Mouse (Mus musculus): ENCODE measurements at regions not wholly inside any gene's neighbourhood (a gene's known extent, or its start where the extent isn't known, plus 50 kb on each side); places are given as distances from the start of the nearest gene placed in this dataset.
A peak's percentile ranks its signal among the peaks of the same experiment; 100 is the strongest.

GRCm38 (mm10) chr10:53482919-53483318 lies 103.2 kb upstream of the Cep85l start:
- no peak overlapping the region for H3K4me3 ChIP-seq
- H3K36me3 ChIP-seq, result no peaks in the 10 kb centered on the region
- ATAC-seq (ENCODE audit: low FRiP score), result no peak
- no peaks in the 10 kb centered on the region for H3K27me3 ChIP-seq
- H3K9ac ChIP-seq, result no peak overlapping the region
- no peak overlapping the region for H3K27ac ChIP-seq
- H3K4me1 ChIP-seq (replicated peaks), result no peaks in the 10 kb centered on the region
- 86% methylated on average over 3 of the region's 3 CpGs for WGBS
- no peak overlapping the region for H3K4me2 ChIP-seq
- H3K9me3 ChIP-seq, result peaks cover 8% of the 10 kb centered on the region; the same call in 1 of the 2 replicates

- no peak overlapping the region for H3K4me2 ChIP-seq
- no peaks in the 10 kb centered on the region for H3K4me1 ChIP-seq (replicated peaks)
- no peaks in the 10 kb centered on the region; the same call in 1 of the 2 replicates for H3K36me3 ChIP-seq
- no peaks in the 10 kb centered on the region for H3K27me3 ChIP-seq
- no peak overlapping the region for H3K27ac ChIP-seq
- H3K9me3 ChIP-seq, result peaks cover 18% of the 10 kb centered on the region
- ATAC-seq (ENCODE audit: low FRiP score), result no peak
- no peak overlapping the region for H3K9ac ChIP-seq
- WGBS, result 88% methylated on average over 3 of the region's 3 CpGs
- H3K4me3 ChIP-seq, result no peak overlapping the region
These were observed 90.5 kb upstream of the Cep85l start for GRCm38 (mm10) chr10:53470200-53470599.

GRCm38 (mm10) chr10:53469611-53470010 lies 89.9 kb upstream of the Cep85l start:
- no peak for ATAC-seq (ENCODE audit: low FRiP score)

GRCm38 (mm10) chr10:53468293-53468545 lies 88.5 kb upstream of the Cep85l start:
- Histone ChIP-seq H3K9me3 (peaks cover 18% of the 10 kb centered on the region), H3K27ac (no peak overlapping the region), H3K4me3 (no peak overlapping the region), H3K4me1 (replicated peaks) (peaks cover 4% of the 10 kb centered on the region), H3K9ac (no peak overlapping the region), H3K4me2 (no peak overlapping the region), H3K27me3 (no peaks in the 10 kb centered on the region), H3K36me3 (no peaks in the 10 kb centered on the region; the same call in 1 of the 2 replicates)
- WGBS, result 90% methylated on average over 3 of the region's 3 CpGs
- no peak for ATAC-seq (ENCODE audit: low FRiP score)

More at GRCm38 (mm10) chr10:53469611-53470010, 89.9 kb upstream of the Cep85l start:
- no peak overlapping the region for H3K4me3 ChIP-seq
- no peaks in the 10 kb centered on the region for H3K4me1 ChIP-seq (replicated peaks)
- no peak overlapping the region for H3K4me2 ChIP-seq
- no peak overlapping the region for H3K9ac ChIP-seq
- no peaks in the 10 kb centered on the region; the same call in 1 of the 2 replicates for H3K36me3 ChIP-seq
- no peak overlapping the region for H3K27ac ChIP-seq
- no peaks in the 10 kb centered on the region for H3K27me3 ChIP-seq
- H3K9me3 ChIP-seq, result peaks cover 18% of the 10 kb centered on the region
- WGBS, result 88% methylated on average over 1 of the region's 1 CpGs

GRCm38 (mm10) chr10:53467472-53468292 lies 87.9 kb upstream of the Cep85l start:
- H3K27me3 ChIP-seq, result no peaks in the 10 kb centered on the region
- 79% methylated on average over 3 of the region's 3 CpGs for WGBS
- no peak for ATAC-seq (ENCODE audit: low FRiP score)
- H3K4me1 ChIP-seq (replicated peaks), result peaks cover 10% of the 10 kb centered on the region
- no peak overlapping the region for H3K9ac ChIP-seq
- H3K4me3 ChIP-seq, result no peak overlapping the region
- no peaks in the 10 kb centered on the region; the same call in 1 of the 2 replicates for H3K36me3 ChIP-seq
- no peak overlapping the region for H3K27ac ChIP-seq
- H3K4me2 ChIP-seq, result no peak overlapping the region
- peaks cover 16% of the 10 kb centered on the region for H3K9me3 ChIP-seq

- Histone ChIP-seq H3K27me3 (no peaks in the 10 kb centered on the region), H3K27ac (no peak overlapping the region), H3K4me1 (replicated peaks) (peaks cover 13% of the 10 kb centered on the region), H3K9me3 (peaks cover 10% of the 10 kb centered on the region), H3K4me3 (no peak overlapping the region), H3K9ac (no peak overlapping the region), H3K36me3 (no peaks in the 10 kb centered on the region; the same call in 1 of the 2 replicates), H3K4me2 (no peak overlapping the region)
- ATAC-seq (ENCODE audit: low FRiP score), result no peak
- WGBS, result 72% methylated on average over 1 of the region's 1 CpGs
These were observed 87.1 kb upstream of the Cep85l start for GRCm38 (mm10) chr10:53466851-53467250.

GRCm38 (mm10) chr10:53466261-53466660 lies 86.5 kb upstream of the Cep85l start:
- ATAC-seq (ENCODE audit: low FRiP score), result no peak

GRCm38 (mm10) chr10:53464581-53464980 lies 84.8 kb upstream of the Cep85l start:
- H3K9ac ChIP-seq, result no peak overlapping the region
- H3K27me3 ChIP-seq, result no peaks in the 10 kb centered on the region
- no peak for ATAC-seq (ENCODE audit: low FRiP score)
- H3K27ac ChIP-seq, result no peak overlapping the region
- no peak overlapping the region for H3K4me2 ChIP-seq
- H3K36me3 ChIP-seq, result no peaks in the 10 kb centered on the region
- H3K9me3 ChIP-seq, result no peaks in the 10 kb centered on the region
- H3K4me1 ChIP-seq (replicated peaks), result peaks cover 13% of the 10 kb centered on the region
- no peak overlapping the region for H3K4me3 ChIP-seq

More at GRCm38 (mm10) chr10:53466261-53466660, 86.5 kb upstream of the Cep85l start:
- WGBS, result 82% methylated on average over 6 of the region's 6 CpGs
- Histone ChIP-seq H3K27me3 (no peaks in the 10 kb centered on the region), H3K36me3 (no peaks in the 10 kb centered on the region), H3K27ac (no peak overlapping the region), H3K9me3 (peaks cover 6% of the 10 kb centered on the region), H3K4me1 (replicated peaks) (peaks cover 13% of the 10 kb centered on the region), H3K4me2 (no peak overlapping the region), H3K9ac (no peak overlapping the region), H3K4me3 (no peak overlapping the region)

GRCm38 (mm10) chr10:53464006-53464405 lies 84.3 kb upstream of the Cep85l start:
- Histone ChIP-seq H3K27me3 (no peaks in the 10 kb centered on the region), H3K27ac (no peak overlapping the region), H3K4me2 (no peak overlapping the region), H3K36me3 (no peaks in the 10 kb centered on the region), H3K9me3 (no peaks in the 10 kb centered on the region), H3K4me3 (no peak overlapping the region), H3K4me1 (replicated peaks) (peaks cover 13% of the 10 kb centered on the region), H3K9ac (no peak overlapping the region)
- no peak for ATAC-seq (ENCODE audit: low FRiP score)
- WGBS, result 44% methylated on average over 6 of the region's 6 CpGs

- Histone ChIP-seq H3K9ac (0 out of 2 replicates have a peak overlapping the region, but pooled peaks have one; percentile 36), H3K9me3 (no peaks in the 10 kb centered on the region), H3K36me3 (no peaks in the 10 kb centered on the region), H3K4me2 (peak overlapping the region; percentile 43; the same call in 1 of the 2 replicates), H3K27me3 (no peaks in the 10 kb centered on the region), H3K4me1 (replicated peaks) (peaks cover 13% of the 10 kb centered on the region), H3K4me3 (no peak overlapping the region), H3K27ac (0 out of 2 replicates have a peak overlapping the region, but pooled peaks have one; percentile 14)
- 25% methylated on average over 3 of the region's 3 CpGs for WGBS
- ATAC-seq (ENCODE audit: low FRiP score), result no peak
These were observed 83.7 kb upstream of the Cep85l start for GRCm38 (mm10) chr10:53463471-53463870.

GRCm38 (mm10) chr10:53462449-53463308 lies 82.9 kb upstream of the Cep85l start:
- WGBS, result 18% methylated on average over 15 of the region's 15 CpGs
- H3K4me3 ChIP-seq, result 0 out of 2 replicates have a peak overlapping the region, but pooled peaks have one; percentile 1

GRCm38 (mm10) chr10:53461070-53461781 lies 81.5 kb upstream of the Cep85l start:
- Histone ChIP-seq H3K4me1 (replicated peaks) (peaks cover 13% of the 10 kb centered on the region), H3K4me2 (no peak overlapping the region), H3K9me3 (no peaks in the 10 kb centered on the region), H3K9ac (no peak overlapping the region), H3K27ac (no peak overlapping the region), H3K27me3 (no peaks in the 10 kb centered on the region), H3K4me3 (no peak overlapping the region), H3K36me3 (no peaks in the 10 kb centered on the region)
- 82% methylated on average over 7 of the region's 7 CpGs for WGBS
- no peak for ATAC-seq (ENCODE audit: low FRiP score)

More at GRCm38 (mm10) chr10:53462449-53463308, 82.9 kb upstream of the Cep85l start:
- Histone ChIP-seq H3K9me3 (no peaks in the 10 kb centered on the region), H3K4me2 (peak overlapping the region; percentile 43), H3K4me1 (replicated peaks) (peaks cover 13% of the 10 kb centered on the region), H3K36me3 (no peaks in the 10 kb centered on the region), H3K9ac (peak overlapping the region; percentile 36), H3K27ac (0 out of 2 replicates have a peak overlapping the region, but pooled peaks have one; percentile 14), H3K27me3 (no peaks in the 10 kb centered on the region)
- ATAC-seq (ENCODE audit: low FRiP score), result peak; percentile 86

All from hindbrain, embryonic 13.5 days (tissue).